Mouse (Mus musculus) adipocyte (in vitro differentiated cells): ENCODE measurements at regions not wholly inside any gene's neighbourhood (a gene's known extent, or its start where the extent isn't known, plus 50 kb on each side); places are given as distances from the start of the nearest gene placed in this dataset.
A peak's percentile ranks its signal among the peaks of the same experiment; 100 is the strongest.

Experiments used
- DNase-seq: peaks from one replicate; pipeline ENCODE4 v3.0.0-alpha.2; 2016; ENCODE audit warnings: low spot score

DNA sequence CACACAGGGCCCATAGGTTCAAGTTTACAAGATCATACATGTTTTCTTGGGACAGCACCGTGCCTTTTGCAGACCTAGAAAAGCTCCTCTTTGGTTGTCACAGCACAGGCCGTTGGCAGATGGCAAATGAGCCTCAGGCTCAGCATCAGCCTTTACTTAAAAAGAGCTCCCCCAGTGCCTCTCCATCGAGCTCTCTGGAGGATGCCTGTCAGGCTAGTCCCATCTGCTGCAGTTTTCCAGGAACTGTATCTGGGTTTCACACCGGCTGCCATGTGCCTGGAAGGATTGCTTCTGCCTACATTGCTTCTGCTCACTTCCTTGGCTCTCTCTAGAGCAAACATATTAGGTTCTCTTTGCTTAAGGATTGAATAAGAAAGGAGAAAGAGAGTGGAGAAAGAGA lies 695.1 kb upstream of the Kirrel3 start:
- DNase-seq = no peak

DNA sequence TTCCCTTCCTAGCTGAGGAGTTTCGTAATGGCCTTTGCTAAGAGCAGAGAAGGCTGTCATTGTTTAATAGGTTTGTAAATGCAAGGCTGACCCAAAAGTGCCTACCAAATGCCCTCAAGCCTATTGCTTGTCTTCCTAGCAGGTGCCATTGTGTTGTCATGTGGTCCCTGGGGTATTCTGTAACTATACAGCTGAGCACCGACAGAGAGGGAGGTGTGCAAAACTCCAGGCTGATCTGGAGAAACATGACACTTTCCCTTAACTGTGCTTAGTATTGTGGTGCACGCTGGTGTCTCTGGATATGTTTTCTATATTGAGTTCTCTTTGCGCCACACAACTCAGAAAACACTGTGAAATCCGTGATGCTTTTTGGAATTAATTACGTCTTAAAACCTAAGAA lies 685.4 kb upstream of the Kirrel3 start:
- DNase-seq = no peak

DNA sequence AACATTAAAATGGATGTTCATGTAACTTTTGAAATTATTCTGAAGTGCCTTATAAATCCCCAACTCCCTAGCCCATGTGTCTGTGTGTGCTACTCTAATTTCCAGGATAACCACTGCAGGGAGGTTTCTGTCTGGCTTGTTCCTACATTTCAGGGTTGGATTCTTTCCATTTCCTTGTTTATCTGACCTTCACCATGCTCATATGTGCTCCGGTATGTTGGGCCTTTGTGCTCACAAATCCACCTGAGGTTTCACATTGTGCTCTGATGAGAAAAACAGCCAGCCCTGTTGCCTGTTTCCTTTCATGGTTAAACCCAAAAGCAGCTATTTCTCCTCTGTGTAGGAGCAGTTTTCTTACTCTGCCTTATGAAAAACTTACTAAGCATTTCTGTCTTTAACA lies 684.9 kb upstream of the Kirrel3 start:
- DNase-seq = no peak

- no peak for DNase-seq
Observed at GRCm38 (mm10) chr9:33814739-33815368, 670.8 kb upstream of the Kirrel3 start.

DNA sequence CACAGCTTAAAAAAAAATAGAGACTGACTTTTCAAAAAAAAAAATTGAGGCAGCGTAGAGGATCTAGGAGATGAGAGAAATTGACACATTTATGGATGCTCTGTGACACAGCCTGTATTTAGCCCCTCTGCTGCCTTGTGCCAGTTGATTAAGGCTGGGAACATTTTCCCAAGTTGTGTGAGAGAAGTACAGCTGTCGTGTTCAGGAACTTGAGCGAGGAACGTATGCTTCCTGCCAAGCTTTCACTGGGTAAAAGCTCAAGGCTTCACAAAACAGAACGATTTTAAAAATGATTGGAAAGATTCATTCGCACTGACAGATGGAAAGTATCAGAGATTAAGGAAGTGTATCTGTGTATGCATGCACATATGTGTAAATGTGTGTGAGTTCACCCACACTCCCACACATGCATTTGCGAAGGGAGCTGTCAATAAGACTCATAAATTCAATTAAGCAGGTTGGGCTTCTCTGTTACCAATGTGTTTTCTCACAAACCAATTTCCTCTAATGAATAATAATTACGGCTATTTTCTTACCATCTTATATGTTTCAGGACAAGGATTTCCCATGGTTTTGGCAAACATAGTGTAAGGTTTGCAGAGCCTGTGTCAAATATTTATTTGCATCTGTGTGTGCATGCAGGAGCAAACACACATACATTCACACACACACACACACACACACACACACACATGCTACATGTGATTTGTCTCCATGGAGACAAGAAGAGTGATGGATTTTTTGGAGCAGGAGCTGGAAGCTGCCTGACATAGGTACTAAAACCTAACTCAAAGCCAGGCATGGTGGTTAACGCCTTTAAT lies 662.9 kb upstream of the Kirrel3 start:
- DNase-seq = peak; percentile 5

DNA sequence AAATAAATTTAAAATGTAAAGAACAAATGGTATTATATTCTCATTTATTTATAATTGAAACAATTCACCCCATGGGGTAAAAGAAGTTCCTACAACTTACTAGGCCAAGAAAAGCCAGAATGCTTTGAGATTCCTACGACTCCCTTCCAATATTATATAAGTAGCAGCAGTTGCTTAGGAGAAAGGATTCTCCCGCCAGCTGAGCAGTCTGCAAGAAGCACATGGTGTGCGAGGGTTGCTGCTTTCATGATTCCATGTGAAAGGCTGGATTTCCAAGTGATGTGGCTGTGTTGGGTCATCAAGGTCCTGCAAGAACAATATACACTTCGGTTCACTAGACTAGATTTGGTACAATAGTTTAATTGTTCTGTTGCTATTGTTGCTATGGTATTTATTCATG lies 659.6 kb upstream of the Kirrel3 start:
- DNase-seq = no peak

DNA sequence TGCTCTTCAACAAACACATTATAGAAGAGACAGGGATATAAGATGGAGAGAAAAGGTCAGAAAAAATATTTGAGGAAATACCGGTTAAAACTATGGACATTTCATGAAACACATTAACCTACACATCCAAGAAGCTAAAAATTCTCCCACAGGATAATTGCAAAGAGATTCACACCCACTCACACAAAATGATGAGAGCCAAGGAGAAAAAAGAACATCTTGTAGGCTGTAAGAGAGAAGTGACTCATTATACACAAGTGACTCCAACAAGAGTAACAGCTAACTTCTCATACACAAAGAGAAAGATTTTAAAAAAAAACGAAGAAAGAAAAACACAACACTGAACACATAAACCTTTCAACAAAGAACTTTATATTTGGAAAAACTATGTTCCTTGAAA lies 658.3 kb upstream of the Kirrel3 start:
- DNase-seq = no peak

- DNase-seq = no peak
Observed at GRCm38 (mm10) chr9:33837666-33838380, 647.9 kb upstream of the Kirrel3 start.

DNA sequence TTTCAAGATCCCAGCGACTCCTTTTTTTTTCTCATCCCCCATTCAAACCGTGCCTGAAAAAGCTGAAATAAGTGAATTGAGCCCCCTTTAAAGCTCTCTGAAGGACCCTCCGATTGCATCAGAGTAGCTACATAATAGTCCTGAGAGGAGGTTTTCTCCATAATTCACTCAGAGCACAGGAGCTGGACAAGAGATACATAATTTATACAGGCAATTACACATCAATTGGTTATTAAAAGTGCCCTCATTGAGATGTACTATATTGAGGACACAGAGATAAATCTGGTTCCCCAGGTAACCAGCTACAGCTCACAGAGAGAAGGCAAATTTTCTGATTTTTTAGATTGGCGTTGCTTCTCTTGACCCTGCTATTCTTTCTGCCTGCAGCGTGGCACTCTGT lies 636.1 kb upstream of the Kirrel3 start:
- no peak for DNase-seq

- peak; percentile 4 for DNase-seq
Observed at GRCm38 (mm10) chr9:33850024-33850423, 635.7 kb upstream of the Kirrel3 start.

DNA sequence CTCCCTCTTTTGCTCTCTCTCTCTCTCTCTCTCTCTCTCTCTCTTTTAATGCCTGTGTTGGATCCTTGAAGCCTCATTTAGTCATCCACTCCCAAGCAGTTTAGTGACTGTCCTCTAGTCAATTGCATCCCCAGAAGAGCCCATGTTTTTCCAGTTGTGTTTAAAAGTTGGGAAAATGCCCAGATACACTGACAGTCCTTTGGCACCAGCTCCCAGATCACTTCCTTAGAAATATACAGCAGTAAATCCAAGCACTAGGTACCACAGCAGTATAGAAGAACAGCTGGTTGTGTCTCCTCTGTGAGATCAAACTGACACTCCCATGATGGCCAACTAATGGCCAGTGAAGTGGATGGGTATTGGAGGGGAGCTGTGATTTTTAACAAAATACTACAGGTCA lies 634.7 kb upstream of the Kirrel3 start:
- peak; percentile 50 for DNase-seq

DNA sequence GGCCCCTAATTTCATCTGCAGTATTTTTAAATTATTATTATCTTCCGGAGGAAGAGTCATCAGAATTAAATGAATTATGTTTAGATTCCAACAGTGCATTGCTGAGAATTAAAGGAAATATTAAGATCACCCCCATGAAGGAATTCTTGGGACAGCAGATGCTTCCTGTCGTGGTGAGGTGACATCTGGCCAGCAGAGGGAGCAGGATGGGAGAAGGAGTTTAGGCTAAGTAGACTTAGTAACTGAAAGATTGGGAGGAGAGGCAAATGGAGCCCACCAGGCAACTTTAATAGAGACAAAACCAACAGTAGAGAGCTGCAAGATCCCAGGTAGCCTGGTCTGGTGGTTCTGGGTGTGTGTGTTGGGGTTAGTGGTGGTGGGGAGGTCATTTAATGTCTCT lies 629.5 kb upstream of the Kirrel3 start:
- peak; percentile 47 for DNase-seq

GRCm38 (mm10) chr9:33858511-33858910 lies 627.2 kb upstream of the Kirrel3 start:
- peak; percentile 43 for DNase-seq

- DNase-seq = no peak
Observed at GRCm38 (mm10) chr9:33868666-33869065, 617.0 kb upstream of the Kirrel3 start.

- no peak for DNase-seq
Observed at GRCm38 (mm10) chr9:33887279-33887678, 598.4 kb upstream of the Kirrel3 start.

- no peak for DNase-seq
Observed at GRCm38 (mm10) chr9:33892001-33892400, 593.7 kb upstream of the Kirrel3 start.

- no peak for DNase-seq
Observed at GRCm38 (mm10) chr9:33901313-33902076, 584.2 kb upstream of the Kirrel3 start.

GRCm38 (mm10) chr9:33903991-33904570 lies 581.6 kb upstream of the Kirrel3 start:
- no peak for DNase-seq

GRCm38 (mm10) chr9:33914919-33915318 lies 570.8 kb upstream of the Kirrel3 start:
- peak; percentile 47 for DNase-seq

DNA sequence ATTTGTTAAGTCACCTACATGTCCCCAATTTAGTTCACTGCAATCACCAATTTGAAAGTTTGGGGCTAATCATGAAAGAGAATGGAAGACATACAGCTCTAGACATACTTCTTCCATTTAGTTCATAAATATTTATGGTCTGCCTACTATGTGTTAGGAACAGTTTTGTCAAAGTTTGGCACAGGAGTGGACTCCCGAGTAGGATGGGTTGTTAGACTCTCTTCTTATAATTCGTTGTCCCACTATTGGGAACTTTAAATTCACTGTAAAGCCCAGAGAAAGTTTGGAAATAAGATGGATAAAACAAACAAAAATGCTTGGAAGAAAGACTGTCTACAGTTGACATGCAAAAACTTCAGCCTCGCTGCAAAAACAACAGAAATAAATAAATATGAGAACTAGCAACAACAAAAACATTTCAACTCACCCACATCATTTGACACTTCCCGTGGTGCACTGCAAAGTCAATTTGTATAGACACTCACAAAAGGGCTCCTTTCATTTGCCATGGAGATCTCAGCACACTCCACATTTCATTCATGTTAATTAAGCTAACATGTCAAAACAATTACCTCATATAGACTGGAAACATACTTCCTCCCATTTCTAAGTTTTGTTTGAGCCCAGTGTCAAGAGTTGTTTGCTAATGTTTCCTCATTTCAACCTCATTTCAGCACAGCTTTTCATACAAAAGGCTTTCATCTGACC lies 570.2 kb upstream of the Kirrel3 start:
- no peak for DNase-seq

GRCm38 (mm10) chr9:33930286-33930685 lies 555.4 kb upstream of the Kirrel3 start:
- DNase-seq = no peak
